Mouse (Mus musculus): ENCODE results near the gene Grid1. TPM values are rescaled to one million over a fixed set of nuclear protein-coding genes. Genes with fewer than 3 reads are reported as not detected.

The Grid1 gene
- polyA plus RNA-seq, 1 experiment = not detected

DNA sequence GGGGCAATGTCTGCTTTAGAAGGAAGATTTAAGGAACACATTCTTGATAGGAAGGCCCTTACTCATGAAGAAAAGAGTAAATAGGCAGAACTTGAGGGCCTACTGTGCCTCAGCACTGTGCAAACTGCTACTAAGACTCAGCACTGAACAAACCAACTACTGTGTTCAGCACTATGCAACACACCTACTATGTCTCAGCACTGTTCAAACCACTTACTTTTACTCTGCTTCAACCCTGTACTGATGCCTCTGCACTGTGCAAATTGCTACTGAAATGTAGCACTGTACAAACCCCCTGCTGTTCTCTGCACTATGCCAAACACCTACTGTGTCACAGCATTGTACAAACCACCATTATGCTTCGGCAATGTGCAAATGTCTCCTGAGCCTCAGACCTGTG lies 260.0 kb downstream of the Grid1 start:
- TF ChIP-seq FLI1 (IDR thresholded peaks at IDR 0.05; ENCODE audit: low read length) = no peak
- TF ChIP-seq GATA1 (IDR thresholded peaks at IDR 0.05; ENCODE audit: borderline replicate concordance, low read length) = no peak
- Histone ChIP-seq H3K4me1 (no peaks in the 10 kb centered on the region), H3K36me3 (replicated peaks; ENCODE audit: low read length) (no peaks in the 10 kb centered on the region), H3K9me3 (peaks cover 34% of the 10 kb centered on the region), H3K4me3 (replicated peaks) (no peak overlapping the region), H3K27me3 (replicated peaks) (no peaks in the 10 kb centered on the region)

DNA sequence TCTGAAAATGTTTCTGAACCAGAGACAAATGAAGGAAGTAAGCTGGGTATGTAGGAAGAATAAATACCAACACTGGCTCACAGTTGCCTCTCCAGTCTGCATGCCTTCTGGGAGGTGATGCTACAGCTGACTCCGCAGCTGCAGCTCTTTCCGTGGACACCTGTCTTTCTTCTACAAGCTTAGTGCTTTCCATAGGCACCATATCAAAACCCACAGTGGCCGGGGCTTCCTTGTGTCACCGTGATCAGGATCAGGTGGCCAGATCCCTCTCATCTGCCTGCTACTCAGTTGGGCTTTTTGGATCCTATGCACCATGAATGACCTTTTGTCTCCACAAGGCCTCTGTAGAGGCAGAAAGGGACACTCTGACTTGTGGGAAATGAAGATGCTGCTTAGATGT lies 272.7 kb downstream of the Grid1 start:
- H3K9me3 ChIP-seq = peaks cover 34% of the 10 kb centered on the region
- H3K27me3 ChIP-seq (replicated peaks) = no peaks in the 10 kb centered on the region
- H3K4me3 ChIP-seq (replicated peaks) = no peak overlapping the region
- no peaks in the 10 kb centered on the region for H3K4me1 ChIP-seq
- no peaks in the 10 kb centered on the region for H3K36me3 ChIP-seq (replicated peaks; ENCODE audit: low read length)
- TF ChIP-seq FLI1 (IDR thresholded peaks at IDR 0.05; ENCODE audit: low read length) (no peak), GATA1 (IDR thresholded peaks at IDR 0.05; ENCODE audit: borderline replicate concordance, low read length) (no peak)

- Histone ChIP-seq H3K4me3 (replicated peaks) (no peak overlapping the region), H3K27me3 (replicated peaks) (no peaks in the 10 kb centered on the region), H3K9me3 (peaks cover 35% of the 10 kb centered on the region), H3K4me1 (no peaks in the 10 kb centered on the region), H3K36me3 (replicated peaks; ENCODE audit: low read length) (no peaks in the 10 kb centered on the region)
- no peak for TF ChIP-seq GATA1 (IDR thresholded peaks at IDR 0.05; ENCODE audit: borderline replicate concordance, low read length)
- no peak for TF ChIP-seq FLI1 (IDR thresholded peaks at IDR 0.05; ENCODE audit: low read length)
These were observed 273.8 kb downstream of the Grid1 start for GRCm38 (mm10) chr14:35093561-35094186.

GRCm38 (mm10) chr14:35095506-35096059 lies 275.7 kb downstream of the Grid1 start:
- no peak for TF ChIP-seq FLI1 (IDR thresholded peaks at IDR 0.05; ENCODE audit: low read length)
- TF ChIP-seq GATA1 (IDR thresholded peaks at IDR 0.05; ENCODE audit: borderline replicate concordance, low read length) = no peak
- peaks cover 42% of the 10 kb centered on the region for H3K9me3 ChIP-seq
- H3K36me3 ChIP-seq (replicated peaks; ENCODE audit: low read length) = no peaks in the 10 kb centered on the region
- H3K4me1 ChIP-seq = no peaks in the 10 kb centered on the region
- H3K4me3 ChIP-seq (replicated peaks) = no peak overlapping the region
- H3K27me3 ChIP-seq (replicated peaks) = no peaks in the 10 kb centered on the region

GRCm38 (mm10) chr14:35096085-35096484 lies 276.2 kb downstream of the Grid1 start:
- H3K9me3 ChIP-seq = peaks cover 42% of the 10 kb centered on the region
- TF ChIP-seq FLI1 (IDR thresholded peaks at IDR 0.05; ENCODE audit: low read length) = no peak
- TF ChIP-seq GATA1 (IDR thresholded peaks at IDR 0.05; ENCODE audit: borderline replicate concordance, low read length) = no peak
- no peaks in the 10 kb centered on the region for H3K36me3 ChIP-seq (replicated peaks; ENCODE audit: low read length)
- H3K4me1 ChIP-seq = no peaks in the 10 kb centered on the region
- no peaks in the 10 kb centered on the region for H3K27me3 ChIP-seq (replicated peaks)
- H3K4me3 ChIP-seq (replicated peaks) = no peak overlapping the region

GRCm38 (mm10) chr14:35097166-35097565 lies 277.3 kb downstream of the Grid1 start:
- Histone ChIP-seq H3K4me3 (replicated peaks) (no peak overlapping the region), H3K4me1 (no peaks in the 10 kb centered on the region), H3K9me3 (peaks cover 37% of the 10 kb centered on the region), H3K27me3 (replicated peaks) (no peaks in the 10 kb centered on the region), H3K36me3 (replicated peaks; ENCODE audit: low read length) (no peaks in the 10 kb centered on the region)
- no peak for TF ChIP-seq FLI1 (IDR thresholded peaks at IDR 0.05; ENCODE audit: low read length)
- no peak for TF ChIP-seq GATA1 (IDR thresholded peaks at IDR 0.05; ENCODE audit: borderline replicate concordance, low read length)

- H3K36me3 ChIP-seq (replicated peaks; ENCODE audit: low read length) = no peaks in the 10 kb centered on the region
These were observed 283.8 kb downstream of the Grid1 start for GRCm38 (mm10) chr14:35103639-35104210.

DNA sequence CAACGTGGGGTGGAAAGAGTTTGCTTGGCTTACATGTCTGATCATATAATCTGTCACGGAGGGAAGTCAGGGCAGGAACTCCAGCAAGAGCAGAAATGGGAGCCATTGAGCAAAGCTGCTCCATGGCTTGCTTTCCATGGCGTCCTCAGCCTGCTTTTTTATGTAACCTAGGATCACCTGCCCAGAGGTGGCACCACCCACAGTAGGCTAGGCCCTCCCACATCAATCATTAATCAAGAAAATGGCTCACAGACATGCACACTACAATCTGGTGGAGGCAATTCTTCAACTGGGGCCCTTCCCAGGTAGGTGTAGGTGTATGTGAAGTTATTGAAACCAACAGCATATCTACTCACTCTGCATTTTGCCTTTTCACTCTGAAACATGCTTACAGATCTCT lies 287.7 kb downstream of the Grid1 start:
- H3K27me3 ChIP-seq (replicated peaks) = no peaks in the 10 kb centered on the region
- no peaks in the 10 kb centered on the region for H3K36me3 ChIP-seq (replicated peaks; ENCODE audit: low read length)
- H3K4me1 ChIP-seq = no peaks in the 10 kb centered on the region
- H3K4me3 ChIP-seq (replicated peaks) = no peak overlapping the region
- H3K9me3 ChIP-seq = peaks cover 12% of the 10 kb centered on the region
- no peak for TF ChIP-seq FLI1 (IDR thresholded peaks at IDR 0.05; ENCODE audit: low read length)
- TF ChIP-seq GATA1 (IDR thresholded peaks at IDR 0.05; ENCODE audit: borderline replicate concordance, low read length) = no peak

More at GRCm38 (mm10) chr14:35103639-35104210, 283.8 kb downstream of the Grid1 start:
- TF ChIP-seq GATA1 (IDR thresholded peaks at IDR 0.05; ENCODE audit: borderline replicate concordance, low read length) (no peak), FLI1 (IDR thresholded peaks at IDR 0.05; ENCODE audit: low read length) (no peak)
- Histone ChIP-seq H3K4me1 (no peaks in the 10 kb centered on the region), H3K9me3 (peaks cover 23% of the 10 kb centered on the region), H3K4me3 (replicated peaks) (no peak overlapping the region), H3K27me3 (replicated peaks) (no peaks in the 10 kb centered on the region)

DNA sequence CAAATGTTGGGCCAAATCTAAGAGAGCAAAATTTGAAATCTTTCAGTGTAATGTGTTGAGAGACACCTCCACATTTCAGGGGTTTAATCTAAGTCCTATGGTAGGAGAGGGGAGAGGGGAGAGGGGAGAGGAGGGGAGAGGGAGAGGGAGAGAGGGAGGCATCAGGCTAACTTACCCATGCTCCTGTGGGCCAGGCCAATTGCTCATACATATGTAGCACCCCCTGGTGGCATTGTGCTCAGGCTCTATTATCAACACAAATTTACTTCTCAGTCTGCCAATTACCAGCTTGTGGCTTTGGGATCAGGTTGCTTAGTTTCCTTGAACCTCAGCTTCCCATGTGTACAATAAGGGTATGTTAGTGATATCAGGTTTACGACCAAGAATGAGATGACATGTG lies 291.0 kb downstream of the Grid1 start:
- Histone ChIP-seq H3K4me1 (no peaks in the 10 kb centered on the region), H3K9me3 (peaks cover 8% of the 10 kb centered on the region; the same call in 1 of the 2 replicates), H3K4me3 (replicated peaks) (no peak overlapping the region), H3K27me3 (replicated peaks) (no peaks in the 10 kb centered on the region), H3K36me3 (replicated peaks; ENCODE audit: low read length) (no peaks in the 10 kb centered on the region)
- TF ChIP-seq FLI1 (IDR thresholded peaks at IDR 0.05; ENCODE audit: low read length) (no peak), GATA1 (IDR thresholded peaks at IDR 0.05; ENCODE audit: borderline replicate concordance, low read length) (no peak)
